Mouse (Mus musculus): ENCODE data around the gene Btbd35f12.
"Not testable (repeated sequence)": the region's sequence is repeated elsewhere in the genome, so short reads cannot be mapped to it uniquely, and the experiment has no call there.

The Btbd35f12 gene

GRCm38 (mm10) chrX:33313079-33313478, at the start of gene Btbd35f12:
Gene Btbd35f12 (plus strand): TSS chrX:33313379.
- not testable (repeated sequence) for DNase-seq (ENCODE audit: low read depth, low spot score)

- DNase-seq (ENCODE audit: low read depth, low spot score): not testable (repeated sequence)
Observed at GRCm38 (mm10) chrX:33353254-33353653, 40.1 kb downstream of the Btbd35f12 start.
